Mouse (Mus musculus): Measurements from ENCODE around the gene Ss18l2.

Ss18l2 gene

GRCm38 (mm10) chr9:121704646-121705625, 5.2 kb upstream of the Ss18l2 start, which contains the start of gene Sec22c:
Sec22c (minus strand) TSS chr9:121705490.
- DNase-seq: peak; percentile 92

- no peak for DNase-seq
These were observed 4.0 kb upstream of the Ss18l2 start for GRCm38 (mm10) chr9:121706029-121706675.

GRCm38 (mm10) chr9:121707801-121708200, 2.3 kb upstream of the Ss18l2 start:
- DNase-seq: no peak

DNA sequence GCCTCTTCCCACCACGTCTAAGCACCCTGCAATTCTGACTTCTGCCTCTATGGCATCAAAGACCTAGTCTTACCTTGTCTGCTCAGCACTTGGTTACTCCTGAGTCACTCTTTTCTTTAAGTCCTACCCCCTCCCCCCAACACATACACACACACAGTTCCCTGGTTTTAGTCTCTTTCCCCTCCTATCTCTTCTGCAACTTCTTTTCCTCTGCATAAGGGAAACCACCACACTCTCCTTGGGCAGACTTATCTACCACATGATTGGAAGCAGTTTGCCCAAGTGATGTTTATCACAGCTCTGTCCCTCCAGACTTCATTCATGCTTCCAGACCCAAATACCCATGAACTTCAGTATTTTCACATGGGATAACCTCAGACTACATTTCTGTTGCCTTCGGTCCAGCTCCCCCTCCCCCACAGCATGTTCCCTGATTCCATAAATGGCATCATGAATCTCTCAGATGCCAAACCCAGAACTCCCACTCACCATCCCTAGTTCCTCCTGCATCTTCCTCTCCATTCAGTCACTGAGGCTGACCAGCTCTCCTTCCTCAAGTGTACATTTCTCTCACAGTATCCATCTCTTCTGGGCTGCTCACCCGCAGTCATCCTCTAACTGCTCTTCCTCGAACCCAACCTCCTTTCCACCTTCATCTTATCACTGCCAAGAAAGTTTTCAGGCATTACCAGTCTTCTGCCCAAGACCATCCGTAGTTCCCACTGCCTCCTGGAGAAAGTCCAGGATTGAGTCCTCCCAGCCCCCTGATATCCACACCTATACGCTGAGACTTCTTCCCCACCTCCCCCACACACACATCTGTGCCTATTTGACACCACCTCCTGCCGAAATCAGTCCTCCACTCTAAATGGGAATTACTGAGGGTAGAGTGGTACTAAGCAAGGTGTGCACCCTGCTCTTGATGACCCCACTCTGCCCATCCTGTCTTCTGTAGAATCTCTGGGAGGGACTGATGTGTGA, 1.3 kb upstream of the Ss18l2 start:
- DNase-seq: no peak

- no peak for DNase-seq
These were observed 451 bp downstream of the Ss18l2 start for GRCm38 (mm10) chr9:121710584-121710975.

- DNase-seq: no peak
These were observed 6.9 kb downstream of the Ss18l2 start for GRCm38 (mm10) chr9:121717048-121717447.

DNA sequence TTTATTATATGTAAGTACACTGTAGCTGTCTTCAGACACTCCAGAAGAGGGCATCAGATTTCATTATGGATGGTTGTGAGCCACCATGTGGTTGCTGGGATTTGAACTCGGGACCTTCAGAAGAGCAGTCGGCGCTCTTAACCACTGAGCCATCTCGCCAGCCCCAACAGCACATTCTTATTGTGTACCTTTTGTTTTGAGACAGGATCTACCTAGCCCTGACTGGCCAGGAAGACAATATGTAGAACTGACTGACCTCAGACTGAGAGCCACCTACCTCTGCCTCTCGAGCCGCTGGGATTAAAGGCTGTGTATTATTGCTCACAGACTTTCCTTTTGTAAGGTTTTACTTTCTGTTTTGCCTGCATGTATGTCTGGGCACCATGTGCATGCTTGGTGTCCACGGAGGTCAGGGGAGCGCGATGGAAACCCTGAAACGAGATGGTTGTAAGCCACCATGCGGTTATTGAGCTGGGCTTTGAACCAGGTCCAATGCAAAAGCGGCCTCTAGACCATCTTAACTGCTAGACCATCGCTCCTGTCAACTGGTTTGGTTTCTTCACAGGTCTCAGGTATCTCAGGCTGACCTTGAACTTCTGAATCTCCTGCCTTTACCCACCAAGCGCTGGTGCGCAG, 8.1 kb downstream of the Ss18l2 start:
- no peak for DNase-seq

GRCm38 (mm10) chr9:121718792-121719318, 8.7 kb downstream of the Ss18l2 start, which contains the start of gene Nktr:
Nktr (plus strand) TSS chr9:121719169.
- DNase-seq: peak; percentile 99

DNA sequence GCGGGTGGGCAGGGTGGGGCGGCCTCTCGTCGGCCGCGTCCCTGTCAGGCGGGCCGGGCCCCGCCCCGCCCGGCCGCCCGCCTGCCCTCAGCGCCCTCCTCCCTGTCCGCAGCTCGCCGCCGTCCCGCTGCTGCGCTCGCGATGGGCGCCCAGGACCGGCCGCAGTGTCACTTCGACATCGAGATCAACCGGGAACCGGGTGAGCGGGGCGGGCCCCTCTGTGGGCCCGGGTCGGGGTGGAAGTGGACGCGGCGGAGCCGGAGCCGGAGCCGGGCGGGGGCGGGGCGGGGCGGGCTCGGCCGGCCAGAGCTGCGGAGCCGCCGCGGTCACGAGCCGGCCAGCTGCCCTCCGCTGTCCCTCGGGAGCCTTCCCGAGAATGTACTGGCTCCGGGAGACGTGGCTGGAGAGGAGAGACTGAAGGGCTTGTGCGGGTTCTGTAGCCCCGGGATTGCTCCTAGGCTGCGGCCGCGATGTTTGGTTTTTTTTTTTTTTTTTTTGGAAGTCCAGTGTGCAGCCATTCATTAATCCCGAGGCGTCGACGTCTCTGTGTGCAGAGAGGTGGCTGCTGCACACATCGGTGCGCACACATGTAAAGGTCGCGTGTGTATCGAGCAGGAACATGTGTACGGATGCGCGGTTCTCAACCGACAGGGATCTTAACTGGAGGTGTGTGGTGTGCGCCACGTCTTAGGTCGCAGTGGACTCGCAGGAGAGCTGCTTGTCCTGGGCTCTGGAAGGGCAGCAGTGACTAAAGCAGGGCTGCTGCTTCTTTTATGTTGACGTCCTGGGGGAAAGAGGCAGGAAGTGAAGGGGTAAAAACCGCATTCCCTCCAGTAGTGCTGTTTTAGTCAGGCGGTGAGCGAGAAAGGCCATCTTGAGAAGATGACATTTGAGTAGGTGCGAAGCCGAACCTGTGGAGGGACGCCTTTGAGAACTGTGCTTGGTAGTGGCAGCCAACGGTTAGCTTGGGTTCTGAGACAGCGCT, 9.5 kb downstream of the Ss18l2 start:
- DNase-seq: no peak

- no peak for DNase-seq
These were observed 30.4 kb downstream of the Ss18l2 start for GRCm38 (mm10) chr9:121740490-121740889.

DNA sequence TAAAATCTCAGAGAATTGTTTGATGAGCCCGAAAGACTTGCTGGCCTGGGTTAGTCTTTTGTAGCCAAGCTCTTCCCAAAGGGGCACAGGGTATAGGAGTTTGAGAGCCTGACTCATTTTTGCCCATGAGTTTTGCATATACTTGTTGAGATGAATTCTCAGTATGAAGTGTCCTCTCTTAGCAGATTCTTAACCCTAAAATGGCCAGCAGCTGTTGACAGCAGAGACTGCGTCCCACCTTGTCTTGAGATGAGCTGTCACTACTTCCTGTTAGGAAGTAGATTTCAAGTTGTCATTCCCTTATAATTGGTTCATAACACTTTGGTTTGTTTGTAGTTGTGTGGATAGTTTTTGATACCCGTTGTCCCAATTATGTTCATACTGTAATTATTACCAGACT, 31.0 kb downstream of the Ss18l2 start:
- DNase-seq: no peak

- no peak for DNase-seq
These were observed 33.9 kb downstream of the Ss18l2 start for GRCm38 (mm10) chr9:121744051-121744450.

DNA sequence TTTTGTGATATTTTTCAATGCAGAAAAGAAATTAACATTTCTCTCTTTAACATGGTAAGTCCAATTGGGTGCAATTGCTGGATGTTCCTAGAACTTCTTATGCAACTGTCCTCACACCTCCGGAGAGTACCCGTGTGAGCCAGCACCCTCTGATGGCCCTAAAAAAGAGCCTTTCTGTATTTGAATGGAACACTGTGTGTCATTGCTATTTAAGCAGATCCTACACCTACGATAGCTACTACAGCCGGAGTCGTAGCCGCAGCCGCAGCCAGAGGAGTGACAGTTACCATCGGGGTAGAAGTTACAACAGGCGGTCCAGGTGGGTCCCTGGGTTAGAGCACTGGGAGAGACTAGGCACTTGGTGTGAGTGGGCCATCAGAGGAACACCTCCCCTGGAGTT, 42.6 kb downstream of the Ss18l2 start:
- DNase-seq: peak; percentile 82

- DNase-seq: no peak
These were observed 44.5 kb downstream of the Ss18l2 start for GRCm38 (mm10) chr9:121754624-121755023.

- no peak for DNase-seq
These were observed 46.7 kb downstream of the Ss18l2 start for GRCm38 (mm10) chr9:121756785-121757184.

DNA sequence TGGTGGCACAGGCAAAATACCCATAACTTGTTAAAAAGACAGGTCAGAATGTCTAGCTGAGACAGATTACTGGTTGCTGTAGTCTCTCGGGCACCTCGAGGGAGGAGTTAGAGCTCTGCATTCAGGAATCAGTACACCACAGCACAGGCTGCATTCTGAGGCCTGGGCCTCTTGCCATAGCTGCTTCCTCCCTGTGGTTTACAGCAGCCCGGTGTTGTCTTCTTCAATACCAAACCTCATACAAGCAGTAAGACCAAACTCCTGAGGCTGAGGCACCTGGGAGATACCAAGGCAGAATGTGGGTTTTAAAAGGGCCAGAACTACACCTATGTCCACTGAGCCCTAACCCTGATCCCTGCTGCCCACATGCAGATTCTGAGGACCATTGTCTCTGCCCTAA, 47.3 kb downstream of the Ss18l2 start:
- DNase-seq: no peak

DNA sequence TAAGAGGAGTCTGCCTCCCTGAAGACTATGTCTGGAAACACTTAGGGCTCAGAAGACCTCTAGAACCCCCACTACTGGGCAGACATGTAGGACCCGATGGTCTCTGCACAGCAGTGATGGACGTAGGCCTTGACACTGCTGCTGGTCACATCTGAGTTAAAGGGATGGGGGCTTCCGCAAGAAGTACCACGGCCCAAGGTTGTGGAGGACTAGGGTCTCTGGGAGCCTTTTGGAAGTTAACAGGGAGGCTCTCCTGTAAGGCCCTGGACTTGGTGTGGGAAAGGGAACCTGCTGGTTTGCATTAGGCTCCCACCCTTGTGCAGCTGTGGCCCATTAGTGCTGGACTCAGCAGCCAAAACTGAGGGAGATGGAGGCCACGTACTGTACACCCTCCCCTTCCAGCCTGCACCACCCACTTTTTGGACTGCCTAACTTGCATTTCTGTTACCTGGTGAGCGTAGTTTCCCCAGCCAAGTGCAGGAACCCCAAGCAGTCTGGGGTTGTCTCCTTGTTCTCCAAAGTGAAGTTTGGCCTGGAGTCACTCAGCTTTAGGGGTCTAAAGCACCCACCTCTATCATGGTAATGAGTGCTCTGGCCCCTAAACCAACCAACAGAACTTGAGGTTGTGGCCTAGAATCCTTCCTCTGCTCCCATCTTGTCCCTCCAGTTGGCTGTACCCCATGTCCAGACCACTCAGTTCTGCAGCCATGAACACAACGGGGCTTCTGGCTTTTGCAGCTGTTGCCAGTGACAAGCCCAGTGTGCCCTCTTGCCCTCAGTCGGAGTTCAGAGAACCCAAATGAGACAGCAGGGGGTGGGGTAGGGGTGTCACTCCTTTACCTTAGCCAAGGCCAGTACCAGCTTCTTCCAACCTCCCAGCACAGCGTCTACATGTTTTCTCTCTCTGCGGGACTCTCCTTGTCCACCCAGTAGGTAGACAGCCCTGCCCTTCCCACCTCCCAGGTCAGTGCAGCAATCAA, 48.0 kb downstream of the Ss18l2 start:
- DNase-seq: no peak

DNA sequence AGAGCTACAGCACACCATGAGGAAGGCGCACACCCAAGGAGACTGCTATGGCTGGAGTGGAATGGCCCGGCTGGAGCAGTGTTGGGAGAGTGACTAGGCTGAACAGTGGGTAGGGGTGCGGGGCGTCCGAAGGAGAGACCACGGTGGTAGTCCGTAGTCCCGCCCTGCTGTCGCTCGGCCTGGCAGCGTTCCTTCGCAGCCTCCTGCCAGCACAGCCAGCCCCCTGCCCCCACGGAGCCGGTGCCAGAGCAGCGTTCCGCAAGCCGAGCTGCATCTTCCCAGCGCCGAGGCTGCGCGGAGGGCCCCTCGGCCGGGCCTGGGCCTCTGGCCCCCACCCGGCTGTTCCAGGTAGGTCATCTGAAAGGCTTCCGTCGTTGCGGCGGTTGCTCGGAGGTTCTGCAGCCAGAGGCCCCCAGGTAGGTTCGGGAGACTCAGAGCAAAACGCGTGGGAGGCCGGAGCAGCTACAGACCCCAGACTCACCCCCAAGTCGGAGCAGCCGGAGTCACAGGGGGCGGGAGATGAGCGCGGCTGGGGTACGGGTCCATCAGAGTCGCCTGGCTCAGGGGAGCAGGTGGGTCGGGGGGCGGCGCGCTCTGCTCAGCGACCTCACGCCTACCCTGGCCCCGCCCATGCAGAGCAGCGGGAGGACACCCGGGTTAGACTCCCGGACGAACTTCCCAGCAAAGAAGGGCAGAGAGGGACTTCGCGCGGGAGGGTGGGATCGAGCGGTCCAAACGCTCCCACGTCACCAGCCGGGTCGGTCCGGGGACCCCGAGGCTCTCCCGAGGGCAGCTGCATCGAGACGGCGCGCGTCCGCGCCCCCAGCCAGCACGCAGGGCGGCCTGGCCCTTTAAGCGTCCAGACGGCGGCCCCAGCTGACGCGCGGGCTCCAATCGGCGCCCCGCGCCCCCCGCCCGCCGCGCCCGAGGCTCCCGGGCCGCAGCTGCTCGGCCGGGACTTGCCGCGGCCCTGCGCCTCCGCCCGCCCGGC, 49.3 kb downstream of the Ss18l2 start, which contains the start of gene Zfp651:
Gene Zfp651 (plus strand): TSS at position 240 of the 991 bp plus-strand sequence.
- peak; percentile 76 for DNase-seq
